Mouse (Mus musculus): ENCODE results near the gene Pcdh19. TPM values are rescaled to one million over a fixed set of nuclear protein-coding genes. Genes with fewer than 3 reads are reported as not detected.

Gene Pcdh19
- polyA plus RNA-seq, 1 experiment from 2014 or later = 0.46 TPM

- WGBS (ENCODE audit: insufficient replicate concordance) = 12% methylated on average over 11 of the region's 11 CpGs
- Histone ChIP-seq H3K9ac (no peak overlapping the region), H3K27ac (replicated peaks) (no peak overlapping the region), H3K27me3 (peaks cover 60% of the 10 kb centered on the region), H3K9me3 (replicated peaks) (no peaks in the 10 kb centered on the region), H3K4me3 (replicated peaks) (no peak overlapping the region), H3K36me3 (replicated peaks) (no peaks in the 10 kb centered on the region), H3K4me1 (replicated peaks) (no peaks in the 10 kb centered on the region), H3K4me2 (peak overlapping the region; percentile 10; the same call in 1 of the 2 replicates)
- ATAC-seq (ENCODE audit: insufficient read depth) = no peak
Observed at GRCm38 (mm10) chrX:133690822-133691221, 2.0 kb upstream of the Pcdh19 start.

DNA sequence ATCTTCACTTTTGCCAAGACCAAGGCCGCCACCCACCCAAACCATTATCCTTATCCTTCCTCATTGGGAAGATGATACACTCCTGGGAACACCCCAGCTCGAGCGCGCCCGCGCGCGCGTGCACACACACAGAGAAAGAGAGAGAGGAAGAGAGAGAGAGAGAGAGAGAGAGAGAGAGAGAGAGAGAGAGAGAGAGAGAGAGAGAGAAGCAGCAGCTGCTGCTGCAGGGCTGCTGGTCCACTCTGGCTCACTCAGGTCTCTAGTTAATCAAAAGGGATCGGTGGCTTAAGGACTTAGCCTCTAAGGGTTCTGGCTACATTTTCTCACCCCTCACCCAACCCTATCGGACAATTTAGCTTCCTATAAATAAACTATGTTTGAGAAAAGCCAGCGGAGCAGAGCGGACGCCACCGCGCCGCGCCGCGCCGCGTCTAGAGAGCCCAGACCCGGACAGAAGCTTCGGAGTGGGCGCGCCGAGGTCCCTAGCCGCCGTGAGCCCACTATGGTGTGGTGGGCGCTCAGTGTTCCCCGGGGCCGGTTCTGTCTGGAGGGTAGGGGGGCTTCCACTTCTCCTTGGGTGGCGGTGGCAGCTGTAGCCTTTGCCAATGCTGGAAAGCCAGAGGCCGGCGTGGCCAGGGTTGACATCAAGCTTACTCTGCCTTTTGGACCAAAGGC is 926 bp upstream of the Pcdh19 start:
- Histone ChIP-seq H3K4me3 (replicated peaks) (no peak overlapping the region), H3K9ac (no peak overlapping the region), H3K27me3 (peaks cover 71% of the 10 kb centered on the region), H3K27ac (replicated peaks) (no peak overlapping the region), H3K9me3 (replicated peaks) (no peaks in the 10 kb centered on the region), H3K4me1 (replicated peaks) (no peaks in the 10 kb centered on the region), H3K4me2 (no peak overlapping the region; the same call in 1 of the 2 replicates), H3K36me3 (replicated peaks) (no peaks in the 10 kb centered on the region)
- no peak for ATAC-seq (ENCODE audit: insufficient read depth)
- 23% methylated on average over 35 of the region's 35 CpGs for WGBS (ENCODE audit: insufficient replicate concordance)

GRCm38 (mm10) chrX:133688156-133688555 is 631 bp downstream of the Pcdh19 start:
- peaks cover 76% of the 10 kb centered on the region for H3K27me3 ChIP-seq
- ATAC-seq (ENCODE audit: insufficient read depth) = no peak
- H3K36me3 ChIP-seq (replicated peaks) = no peaks in the 10 kb centered on the region
- H3K4me1 ChIP-seq (replicated peaks) = no peaks in the 10 kb centered on the region
- H3K27ac ChIP-seq (replicated peaks) = no peak overlapping the region
- H3K9me3 ChIP-seq (replicated peaks) = no peaks in the 10 kb centered on the region
- WGBS (ENCODE audit: insufficient replicate concordance) = 4% methylated on average over 28 of the region's 31 CpGs
- H3K4me2 ChIP-seq = peak overlapping the region; percentile 59
- H3K4me3 ChIP-seq (replicated peaks) = peak overlapping the region; percentile 38
- no peak overlapping the region for H3K9ac ChIP-seq

GRCm38 (mm10) chrX:133687666-133688151 is 1.1 kb downstream of the Pcdh19 start:
- peak overlapping the region; percentile 59 for H3K4me2 ChIP-seq
- ATAC-seq (ENCODE audit: insufficient read depth) = no peak
- no peaks in the 10 kb centered on the region for H3K4me1 ChIP-seq (replicated peaks)
- H3K9ac ChIP-seq = no peak overlapping the region
- H3K27me3 ChIP-seq = peaks cover 76% of the 10 kb centered on the region
- WGBS (ENCODE audit: insufficient replicate concordance) = 20% methylated on average over 31 of the region's 37 CpGs
- H3K9me3 ChIP-seq (replicated peaks) = no peaks in the 10 kb centered on the region
- H3K4me3 ChIP-seq (replicated peaks) = peak overlapping the region; percentile 38
- no peak overlapping the region for H3K27ac ChIP-seq (replicated peaks)
- no peaks in the 10 kb centered on the region for H3K36me3 ChIP-seq (replicated peaks)

DNA sequence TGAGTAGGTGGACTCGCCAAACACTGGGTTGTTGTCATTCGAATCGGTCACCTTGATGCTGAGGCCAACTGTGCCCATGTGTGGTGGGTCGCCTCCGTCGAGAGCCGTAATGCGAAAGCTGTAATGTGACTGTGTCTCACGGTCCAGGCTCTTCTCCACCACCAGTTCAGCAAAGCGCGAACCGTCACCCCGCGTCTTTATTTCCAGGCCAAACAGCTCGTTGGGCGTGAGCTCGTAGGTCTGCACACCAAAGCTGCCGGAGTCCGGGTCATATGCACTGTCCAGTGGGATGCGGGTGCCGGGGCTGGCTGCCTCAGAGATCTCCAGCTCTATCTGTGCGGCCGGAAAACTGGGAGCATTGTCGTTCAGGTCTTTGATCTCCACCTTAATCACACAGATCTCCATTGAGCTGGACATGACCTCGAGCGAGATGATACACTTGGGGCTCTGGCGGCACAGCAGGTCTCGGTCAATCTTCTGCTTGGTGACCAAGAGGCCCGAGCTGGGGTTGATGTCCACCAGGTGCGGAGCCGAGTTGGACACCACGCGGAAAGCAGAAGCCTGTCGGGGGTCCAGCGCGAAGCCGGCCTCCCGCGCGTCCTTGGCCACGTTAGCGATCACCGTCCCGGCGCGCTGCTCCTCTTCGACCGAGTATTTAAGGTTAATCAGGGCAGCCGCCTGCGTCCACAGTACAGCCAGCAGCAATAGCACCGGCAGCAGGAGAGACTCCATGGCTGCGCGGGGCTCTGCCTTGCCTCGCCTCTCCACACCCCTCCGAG is 2.1 kb downstream of the Pcdh19 start:
- H3K4me1 ChIP-seq (replicated peaks) = no peaks in the 10 kb centered on the region
- ATAC-seq (ENCODE audit: insufficient read depth) = no peak

DNA sequence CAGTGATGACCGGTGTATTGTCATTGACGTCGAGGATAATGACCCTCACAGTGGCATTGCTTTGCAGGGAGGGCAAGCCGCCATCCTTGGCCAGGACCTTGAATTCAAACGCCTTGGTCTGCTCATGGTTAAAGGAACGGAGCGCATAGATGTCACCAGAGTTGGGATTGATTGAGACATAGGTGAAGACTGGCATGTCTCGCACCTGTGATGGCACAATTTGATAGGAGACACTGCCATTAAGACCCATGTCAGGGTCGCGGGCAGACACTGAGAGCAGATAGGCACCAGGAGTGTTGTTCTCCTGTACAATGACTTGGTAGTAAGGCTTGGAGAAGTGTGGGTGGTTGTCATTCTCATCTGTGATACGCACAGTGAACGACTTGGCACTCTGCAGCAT is 3.2 kb downstream of the Pcdh19 start:
- Histone ChIP-seq H3K27ac (replicated peaks) (no peak overlapping the region), H3K4me1 (replicated peaks) (no peaks in the 10 kb centered on the region), H3K36me3 (replicated peaks) (no peaks in the 10 kb centered on the region), H3K9me3 (replicated peaks) (no peaks in the 10 kb centered on the region), H3K27me3 (peaks cover 68% of the 10 kb centered on the region), H3K4me2 (no peak overlapping the region), H3K9ac (no peak overlapping the region), H3K4me3 (replicated peaks) (no peak overlapping the region)
- ATAC-seq (ENCODE audit: insufficient read depth) = no peak
- WGBS (ENCODE audit: insufficient replicate concordance) = 36% methylated on average over 12 of the region's 12 CpGs

More for the DNA sequence above, 2.1 kb downstream of the Pcdh19 start:
- Histone ChIP-seq H3K27me3 (peaks cover 74% of the 10 kb centered on the region), H3K27ac (replicated peaks) (no peak overlapping the region), H3K4me3 (replicated peaks) (peak overlapping the region; percentile 38; the same call in 1 of the 2 replicates), H3K9me3 (replicated peaks) (no peaks in the 10 kb centered on the region), H3K36me3 (replicated peaks) (no peaks in the 10 kb centered on the region), H3K9ac (no peak overlapping the region), H3K4me2 (peak overlapping the region; percentile 59)
- 18% methylated on average over 55 of the region's 55 CpGs for WGBS (ENCODE audit: insufficient replicate concordance)

DNA sequence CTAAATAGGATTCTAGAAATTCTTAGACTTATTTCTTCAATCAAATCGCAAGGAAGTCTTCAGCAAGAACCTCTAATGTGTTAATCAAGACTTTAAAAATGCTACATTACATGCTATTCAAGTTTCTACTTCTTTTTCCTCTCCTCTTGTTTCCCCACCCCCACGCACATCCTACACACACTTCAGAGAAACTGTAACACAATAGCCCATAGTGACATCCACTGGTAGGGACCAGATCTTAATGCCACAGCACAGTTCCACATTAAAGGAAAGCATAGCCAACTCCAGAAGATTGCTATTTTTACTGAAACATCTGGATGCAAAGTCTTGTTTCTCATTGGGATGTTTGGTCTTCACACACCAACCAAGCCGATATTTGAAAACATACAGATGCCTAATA is 4.8 kb downstream of the Pcdh19 start:
- ATAC-seq (ENCODE audit: insufficient read depth) = no peak
- H3K36me3 ChIP-seq (replicated peaks) = no peaks in the 10 kb centered on the region
- no peaks in the 10 kb centered on the region for H3K9me3 ChIP-seq (replicated peaks)
- no peak overlapping the region for H3K4me3 ChIP-seq (replicated peaks)
- 41% methylated on average over 3 of the region's 3 CpGs for WGBS (ENCODE audit: insufficient replicate concordance)
- H3K27me3 ChIP-seq = peaks cover 52% of the 10 kb centered on the region
- H3K9ac ChIP-seq = no peak overlapping the region
- H3K4me2 ChIP-seq = no peak overlapping the region
- no peaks in the 10 kb centered on the region for H3K4me1 ChIP-seq (replicated peaks)
- no peak overlapping the region for H3K27ac ChIP-seq (replicated peaks)

- no peaks in the 10 kb centered on the region for H3K36me3 ChIP-seq (replicated peaks)
- no peaks in the 10 kb centered on the region for H3K27me3 ChIP-seq
- H3K9me3 ChIP-seq (replicated peaks) = no peaks in the 10 kb centered on the region
- ATAC-seq (ENCODE audit: insufficient read depth) = no peak
- no peak overlapping the region for H3K27ac ChIP-seq (replicated peaks)
- 8% methylated on average over 2 of the region's 2 CpGs for WGBS (ENCODE audit: insufficient replicate concordance)
- no peak overlapping the region for H3K4me2 ChIP-seq
- no peak overlapping the region for H3K9ac ChIP-seq
- no peak overlapping the region for H3K4me3 ChIP-seq (replicated peaks)
- H3K4me1 ChIP-seq (replicated peaks) = no peaks in the 10 kb centered on the region
Observed at GRCm38 (mm10) chrX:133675121-133675520, 13.7 kb downstream of the Pcdh19 start.

GRCm38 (mm10) chrX:133673796-133674195 is 15.0 kb downstream of the Pcdh19 start:
- Histone ChIP-seq H3K4me2 (no peak overlapping the region), H3K4me3 (replicated peaks) (no peak overlapping the region), H3K9ac (no peak overlapping the region), H3K27ac (replicated peaks) (no peak overlapping the region), H3K36me3 (replicated peaks) (no peaks in the 10 kb centered on the region), H3K9me3 (replicated peaks) (no peaks in the 10 kb centered on the region), H3K27me3 (no peaks in the 10 kb centered on the region), H3K4me1 (replicated peaks) (no peaks in the 10 kb centered on the region)
- WGBS (ENCODE audit: insufficient replicate concordance) = 19% methylated on average over 3 of the region's 3 CpGs
- no peak for ATAC-seq (ENCODE audit: insufficient read depth)

DNA sequence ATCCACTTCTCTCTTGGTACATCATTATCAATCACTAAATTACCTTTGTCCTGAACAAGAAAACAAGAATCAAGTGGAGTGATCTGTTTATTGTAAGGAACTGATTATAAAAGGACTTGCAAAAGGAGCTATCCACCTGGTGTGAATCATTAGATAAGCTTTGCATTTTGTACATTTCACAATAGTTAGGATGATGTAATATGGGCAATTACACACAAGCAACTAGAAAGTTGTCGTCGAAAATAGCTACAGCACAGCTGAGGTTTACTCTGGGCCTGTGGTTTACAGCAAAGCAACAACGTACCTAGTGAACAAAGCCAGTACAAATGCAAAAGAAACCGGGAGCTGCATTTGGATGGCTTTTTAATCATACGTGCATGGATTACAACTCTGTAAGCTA is 28.7 kb downstream of the Pcdh19 start:
- Histone ChIP-seq H3K9ac (no peak overlapping the region), H3K27me3 (no peaks in the 10 kb centered on the region), H3K36me3 (replicated peaks) (no peaks in the 10 kb centered on the region), H3K9me3 (replicated peaks) (no peaks in the 10 kb centered on the region), H3K27ac (replicated peaks) (no peak overlapping the region), H3K4me3 (replicated peaks) (no peak overlapping the region), H3K4me2 (no peak overlapping the region), H3K4me1 (replicated peaks) (no peaks in the 10 kb centered on the region)
- no peak for ATAC-seq (ENCODE audit: insufficient read depth)
- 49% methylated on average over 5 of the region's 5 CpGs for WGBS (ENCODE audit: insufficient replicate concordance)

Measured in liver, embryonic 15.5 days (tissue).